Mouse (Mus musculus): ENCODE measurements at regions not wholly inside any gene's neighbourhood (a gene's known extent, or its start where the extent isn't known, plus 50 kb on each side); places are given as distances from the start of the nearest gene placed in this dataset.

- TF ChIP-seq CTCF (IDR thresholded peaks at IDR 0.05; ENCODE audit: borderline replicate concordance, control insufficient read depth, extremely low read depth, insufficient read depth, low read length, poor library complexity) (no peak), POLR2A (IDR thresholded peaks at IDR 0.05; ENCODE audit: control insufficient read depth, extremely low read depth, insufficient read depth, low read length, poor library complexity) (no peak)
Observed at GRCm38 (mm10) chr5:64586316-64586715, 216.9 kb upstream of the Klf3 start.

All from thymus, adult 2 months (tissue).